Mouse (Mus musculus) midbrain, postnatal 0 days (tissue): ENCODE measurements around the gene Gm21985. TPM values are rescaled to one million over a fixed set of nuclear protein-coding genes. Genes with fewer than 3 reads are reported as not detected.
"Not testable (repeated sequence)": the region's sequence is repeated elsewhere in the genome, so short reads cannot be mapped to it uniquely, and the experiment has no call there.

Source experiments
- ATAC-seq: fragments of 200-750 bp; cut with Nextera tagmentation; 2 replicates; pipeline ENCODE4 v1.8.0; 2017; ENCODE audit warnings: moderate number of reproducible peaks, mild to moderate bottlenecking, moderate TSS enrichment, moderate library complexity; ENCODE audit not compliant: low FRiP score
- DNase-seq: peaks from one replicate; pipeline ENCODE4 v3.0.0-alpha.2; 2015; ENCODE audit warnings: low spot score
- H3K27ac ChIP-seq: fragments of 300-500 bp; sonication (generic); 2 replicates; pipeline ENCODE4 v1.5.1; 2014; ENCODE audit warnings: low read depth, mild to moderate bottlenecking, low read length, mixed read lengths
- H3K27me3 ChIP-seq: fragments of 300-500 bp; sonication (generic); 2 replicates; pipeline ENCODE4 v1.6.1; 2014; ENCODE audit warnings: low read length, control low read depth, mixed read lengths; ENCODE audit not compliant: insufficient read depth
- H3K36me3 ChIP-seq: fragments of 300-500 bp; sonication (generic); 2 replicates; pipeline ENCODE4 v1.6.1; 2014; ENCODE audit warnings: low read length, control low read depth, mixed read lengths; ENCODE audit not compliant: insufficient read depth
- H3K4me1 ChIP-seq: fragments of 300-500 bp; sonication (generic); 2 replicates; pipeline ENCODE4 v1.6.1; 2014; ENCODE audit warnings: mild to moderate bottlenecking, control low read depth, antibody characterized with exemption, low read length, mixed read lengths; ENCODE audit not compliant: insufficient read depth
- H3K4me2 ChIP-seq: fragments of 300-500 bp; sonication (generic); 2 replicates; pipeline ENCODE4 v1.6.1; 2014; ENCODE audit warnings: low read depth, mild to moderate bottlenecking, low read length, mixed read lengths; ENCODE audit not compliant: poor library complexity, severe bottlenecking
- H3K4me3 ChIP-seq: fragments of 300-500 bp; sonication (generic); 2 replicates; pipeline ENCODE4 v1.5.1; 2014; ENCODE audit warnings: low read depth, mild to moderate bottlenecking, low read length, moderate library complexity
- H3K9ac ChIP-seq: fragments of 300-500 bp; sonication (generic); replicated peaks from 2 replicates; pipeline ENCODE4 v1.6.1; 2014; ENCODE audit warnings: mild to moderate bottlenecking, low read length, moderate library complexity, mixed read lengths; ENCODE audit not compliant: poor library complexity, severe bottlenecking
- H3K9me3 ChIP-seq: fragments of 300-500 bp; sonication (generic); 2 replicates; pipeline ENCODE4 v1.6.1; 2016; ENCODE audit warnings: low read length, control low read depth
- CTCF ChIP-seq: IDR thresholded peaks from 2 replicates; pipeline ENCODE4 v1.5.1; 2016; ENCODE audit warnings: antibody characterized with exemption, mild to moderate bottlenecking
- WGBS: fragments of 180-500 bp; shearing (Covaris S2); extraction: QIAGEN DNeasy Blood & Tissue Kit; methylation state at CpG from one replicate; pipeline ENCODE4 v1.1.7; 2014; 5-methylcytosine and 5-hydroxymethylcytosine counted together
- polyA plus RNA-seq: library from polyadenylated mRNA; unstranded; fragments of >200 nt; fragmentation: Nextera tagmentation; extraction: Ambion mirVana; gene quantifications from 2 replicates; pipeline ENCODE4 v1.2.1, GENCODE M21; 2015
- total RNA-seq: library from RNA; depleted of rRNA; stranded (reverse); fragments of >200 nt; gene quantifications from 2 replicates; pipeline ENCODE4 v1.2.3, GENCODE M21; 2014; rRNA removed

Gene Gm21985
- total and polyA plus RNA-seq, 2 experiments from 2014 or later = 2.3 TPM; not detected in 1

DNA sequence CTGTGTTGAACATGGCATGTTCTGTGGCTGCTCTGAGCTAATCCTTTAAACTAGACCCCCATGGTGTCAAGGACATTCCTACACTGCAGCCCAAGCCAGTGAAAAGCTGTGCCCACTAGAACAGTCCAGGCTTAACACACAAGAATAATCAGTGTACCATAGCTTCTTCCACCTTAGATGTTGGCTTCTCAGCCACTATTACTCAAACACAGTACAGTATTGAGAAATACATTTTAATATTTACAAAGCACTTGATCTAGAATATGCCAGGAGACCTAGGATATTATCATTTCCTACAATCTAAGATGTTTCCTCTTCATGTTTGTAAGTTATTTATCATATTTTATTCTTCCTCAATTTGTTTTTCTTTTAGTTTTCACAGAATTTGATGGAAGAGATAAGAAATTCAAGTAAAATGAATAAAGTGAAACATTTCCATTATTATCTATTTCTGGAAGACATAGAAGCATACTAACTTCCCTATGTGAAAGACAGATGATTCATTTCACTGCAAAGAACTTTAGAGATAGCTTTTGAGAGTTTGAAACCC is 182.5 kb downstream of the Gm21985 start:
- Histone ChIP-seq H3K4me3 (no peak overlapping the region), H3K9ac (no peak overlapping the region)
- DNase-seq = no peak

DNA sequence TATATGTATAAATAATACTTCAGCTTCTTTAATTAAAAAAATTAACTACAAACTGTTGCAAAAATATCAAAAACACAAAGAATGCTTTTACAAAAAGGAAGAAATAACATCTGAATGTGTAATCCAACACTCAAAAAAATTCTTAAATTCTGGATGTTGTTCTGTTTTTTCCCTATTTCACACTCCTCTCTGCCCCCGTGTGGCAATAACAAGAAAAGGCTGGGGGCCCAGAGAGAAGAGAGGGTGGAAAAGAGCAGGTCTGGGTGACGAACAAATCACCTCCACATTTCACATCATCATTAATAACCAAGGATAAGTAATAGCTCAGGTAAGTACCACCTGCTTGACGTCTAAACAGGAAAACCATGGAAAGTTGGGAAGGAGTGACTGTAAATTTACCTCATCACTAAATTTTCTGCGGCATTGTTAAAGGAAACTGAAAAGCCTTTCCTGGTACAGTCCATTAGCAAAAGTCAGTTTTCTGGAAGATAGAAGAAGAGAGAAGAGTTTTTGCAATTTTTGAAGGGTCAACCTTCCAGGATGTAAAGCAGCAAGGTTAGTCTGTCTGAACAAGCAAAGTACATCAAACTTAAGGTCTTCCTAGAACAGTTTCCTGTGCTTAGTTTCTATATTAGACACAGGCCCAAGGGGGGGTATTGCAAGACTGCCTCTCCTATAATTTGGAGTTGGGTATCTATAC is 183.6 kb downstream of the Gm21985 start:
- H3K36me3 ChIP-seq = no peaks in the 10 kb centered on the region
- DNase-seq (no peak), ATAC-seq (no peak)
- no peak overlapping the region for H3K9ac ChIP-seq
- no peak overlapping the region for H3K4me3 ChIP-seq
- H3K4me1 ChIP-seq = no peaks in the 10 kb centered on the region
- no peak overlapping the region for H3K4me2 ChIP-seq
- H3K27me3 ChIP-seq = no peaks in the 10 kb centered on the region
- H3K9me3 ChIP-seq = no peaks in the 10 kb centered on the region
- 31% methylated on average over 4 of the region's 4 CpGs for WGBS
- H3K27ac ChIP-seq = no peak overlapping the region
- TF ChIP-seq CTCF = peak; percentile 70

More for the DNA sequence above, 182.5 kb downstream of the Gm21985 start:
- no peak overlapping the region for H3K4me2 ChIP-seq
- H3K9me3 ChIP-seq = no peaks in the 10 kb centered on the region
- TF ChIP-seq CTCF = no peak
- no peak for ATAC-seq
- no peaks in the 10 kb centered on the region for H3K27me3 ChIP-seq
- no peak overlapping the region for H3K27ac ChIP-seq
- H3K36me3 ChIP-seq = no peaks in the 10 kb centered on the region
- no peaks in the 10 kb centered on the region for H3K4me1 ChIP-seq

DNA sequence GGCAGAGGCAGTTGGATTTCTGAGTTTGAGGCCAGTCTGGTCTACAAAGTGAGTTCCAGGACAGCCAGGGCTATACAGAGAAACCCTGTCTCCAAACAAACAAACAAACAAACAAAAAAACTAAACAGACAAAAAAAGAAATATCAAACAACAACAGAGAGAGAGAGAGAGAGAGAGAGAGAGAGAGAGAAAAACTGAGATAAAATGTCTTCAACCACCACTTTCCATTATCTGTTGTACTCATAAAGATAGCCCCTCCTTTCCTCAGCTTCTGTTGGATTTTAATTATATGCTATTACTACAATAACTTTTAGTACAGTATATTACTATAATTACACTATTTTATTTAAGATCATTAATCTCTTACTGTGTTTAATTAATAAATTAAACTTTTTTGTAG is 186.4 kb downstream of the Gm21985 start:
- H3K27me3 ChIP-seq, H3K4me2 ChIP-seq, H3K9ac ChIP-seq, H3K4me1 ChIP-seq, DNase-seq, H3K9me3 ChIP-seq, H3K36me3 ChIP-seq, H3K27ac ChIP-seq, ATAC-seq, H3K4me3 ChIP-seq: not testable (repeated sequence)

DNA sequence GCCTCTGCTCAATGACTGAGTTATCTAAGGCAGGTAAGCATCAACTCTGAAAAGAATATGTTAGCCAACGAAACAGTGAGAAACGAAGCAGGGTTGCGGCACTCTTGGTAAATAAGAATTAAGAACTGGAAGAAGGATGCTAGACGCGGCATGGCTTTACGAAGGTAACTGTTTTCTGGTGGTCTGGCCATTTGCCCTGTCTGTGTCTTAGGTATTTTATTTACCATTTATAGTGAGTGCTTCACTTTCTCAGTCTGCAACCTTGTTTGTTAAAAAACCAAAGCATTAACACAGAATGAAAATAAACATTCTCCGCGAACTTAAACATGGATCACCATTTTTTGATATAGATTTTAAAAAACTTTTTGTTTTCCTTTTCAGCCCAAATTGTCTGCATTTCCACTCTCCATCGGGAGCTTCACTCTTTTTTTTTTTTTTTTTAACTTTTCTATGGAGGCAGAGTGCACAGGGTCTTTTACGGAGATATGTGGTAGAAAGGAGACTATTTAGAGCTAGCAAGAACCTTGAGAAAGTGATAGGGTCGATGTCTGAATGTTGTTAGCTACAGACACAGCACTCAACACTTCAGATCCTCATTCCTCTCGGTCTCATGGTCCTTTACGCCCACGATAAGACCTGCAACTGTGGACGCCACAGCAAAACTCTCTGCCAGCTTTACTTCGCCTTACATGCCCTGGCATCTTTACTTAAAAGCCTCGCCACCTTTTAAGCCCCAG is 188.2 kb downstream of the Gm21985 start:
- H3K27me3 ChIP-seq = no peaks in the 10 kb centered on the region
- no peak for DNase-seq
- H3K9me3 ChIP-seq = no peaks in the 10 kb centered on the region
- peak overlapping the region; percentile 97 for H3K9ac ChIP-seq
- peak overlapping the region; percentile 89 for H3K27ac ChIP-seq
- H3K4me2 ChIP-seq = peak overlapping the region; percentile 64
- H3K36me3 ChIP-seq = no peaks in the 10 kb centered on the region
- ATAC-seq = peak; percentile 71; the same call in 1 of the 2 replicates
- H3K4me3 ChIP-seq = peak overlapping the region; percentile 94
- WGBS = 34% methylated on average over 17 of the region's 17 CpGs
- H3K4me1 ChIP-seq = no peaks in the 10 kb centered on the region
- no peak for TF ChIP-seq CTCF

DNA sequence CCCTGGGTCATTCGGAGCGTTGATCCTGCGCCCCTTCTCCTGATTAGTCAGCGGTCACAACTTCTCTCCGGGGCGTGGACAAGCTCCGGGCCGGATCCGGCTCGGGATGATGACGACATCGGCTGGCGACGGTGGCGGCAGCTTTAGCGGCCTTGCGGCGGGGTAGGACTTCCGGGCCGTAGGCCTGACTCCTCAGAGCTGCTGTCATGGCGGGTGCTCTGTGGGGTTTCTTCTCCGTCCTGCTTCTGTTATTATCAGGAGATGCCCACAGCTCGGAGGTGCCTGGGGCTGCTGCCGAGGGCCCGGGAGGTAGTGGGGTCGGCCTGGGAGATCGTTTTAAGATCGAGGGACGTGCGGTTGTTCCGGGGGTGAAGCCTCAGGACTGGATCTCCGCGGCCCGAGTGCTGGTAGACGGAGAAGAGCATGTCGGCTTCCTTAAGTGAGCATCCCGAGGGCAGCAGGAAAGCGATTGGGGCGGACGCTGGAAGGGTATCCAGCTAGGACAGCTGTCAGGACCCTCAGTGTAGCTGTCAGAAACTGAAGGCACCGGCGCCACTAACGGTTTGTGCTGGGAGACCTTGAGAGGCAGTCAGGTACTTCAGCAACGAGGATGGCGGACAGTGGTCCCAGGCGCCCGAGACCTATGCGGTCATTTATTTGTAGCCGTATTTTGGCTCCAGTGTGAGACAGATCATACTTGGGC is 188.9 kb downstream of the Gm21985 start, which contains the start of gene Emc7:
Gene Emc7 (plus strand): TSS at position 136 of the 703 bp plus-strand sequence.
- Histone ChIP-seq H3K9me3 (no peaks in the 10 kb centered on the region), H3K4me2 (peak within 1 kb of the TSS; percentile 78), H3K9ac (peak within 1 kb of the TSS; percentile 97), H3K36me3 (no peaks in the 10 kb centered on the region), H3K4me3 (peak within 1 kb of the TSS; percentile 94), H3K27ac (peak within 1 kb of the TSS; percentile 89), H3K27me3 (no peaks in the 10 kb centered on the region), H3K4me1 (no peaks in the 10 kb centered on the region)
- TF ChIP-seq CTCF = no peak
- WGBS = 1% methylated on average over 49 of the region's 49 CpGs
- ATAC-seq = peak; percentile 97
- peak; percentile 98 for DNase-seq

Other genes starting within 250 kb of the Gm21985 start
- not detected in 2 replicates for gene Olfr1311, start 241.9 kb upstream of the Gm21985 start, total RNA-seq
- gene Olfr1311, start 241.9 kb upstream of the Gm21985 start, polyA plus RNA-seq = not detected in 2 replicates
- gene Olfr1312, start 216.1 kb upstream of the Gm21985 start, total RNA-seq = not detected in 2 replicates
- gene Olfr1312, start 216.1 kb upstream of the Gm21985 start, polyA plus RNA-seq = not detected in 2 replicates
- not detected in 2 replicates for gene Olfr1313, start 188.5 kb upstream of the Gm21985 start, total RNA-seq
- gene Olfr1313, start 188.5 kb upstream of the Gm21985 start, polyA plus RNA-seq = not detected in 2 replicates
- not detected in 2 replicates for gene Olfr1314, start 169.5 kb upstream of the Gm21985 start, total RNA-seq
- gene Olfr1314, start 169.5 kb upstream of the Gm21985 start, polyA plus RNA-seq = not detected in 2 replicates
- gene Olfr1315-ps1, start 150.9 kb upstream of the Gm21985 start, total RNA-seq = not detected in 2 replicates
- not detected in 2 replicates for gene Olfr1315-ps1, start 150.9 kb upstream of the Gm21985 start, polyA plus RNA-seq
- gene Olfr1316, start 131.3 kb upstream of the Gm21985 start, total RNA-seq = 0.16 TPM in 1 of 2 replicates, not detected in the other
- not detected in 2 replicates for gene Olfr1316, start 131.3 kb upstream of the Gm21985 start, polyA plus RNA-seq
- gene Olfr1317, start 126.0 kb upstream of the Gm21985 start, total RNA-seq = not detected in 2 replicates
- gene Olfr1317, start 126.0 kb upstream of the Gm21985 start, polyA plus RNA-seq = not detected in 2 replicates
- gene Olfr1318, start 112.1 kb upstream of the Gm21985 start, total RNA-seq = not detected in 2 replicates
- 0.05 TPM in 1 of 2 replicates, not detected in the other for gene Olfr1318, start 112.1 kb upstream of the Gm21985 start, polyA plus RNA-seq
- gene Lpcat4, start 26.8 kb upstream of the Gm21985 start, total RNA-seq = 23.3 and 37.2 TPM in 2 replicates
- 20.2 and 21.6 TPM in 2 replicates for gene Lpcat4, start 26.8 kb upstream of the Gm21985 start, polyA plus RNA-seq
- gene Nutm1, start 7.0 kb upstream of the Gm21985 start, total RNA-seq = not detected in 2 replicates
- gene Nutm1, start 7.0 kb upstream of the Gm21985 start, polyA plus RNA-seq = 0.06 and 0.09 TPM in 2 replicates
- gene Nop10, start 4.4 kb upstream of the Gm21985 start, total RNA-seq = 75.7 and 111 TPM in 2 replicates
- 151 and 158 TPM in 2 replicates for gene Nop10, start 4.4 kb upstream of the Gm21985 start, polyA plus RNA-seq
- gene Slc12a6, start 489 bp upstream of the Gm21985 start, total RNA-seq = 69.7 and 81.6 TPM in 2 replicates
- gene Slc12a6, start 489 bp upstream of the Gm21985 start, polyA plus RNA-seq = 13.3 and 14.1 TPM in 2 replicates
- gene Emc4, start 101.7 kb downstream of the Gm21985 start, total RNA-seq = 113 and 129 TPM in 2 replicates
- 219 and 242 TPM in 2 replicates for gene Emc4, start 101.7 kb downstream of the Gm21985 start, polyA plus RNA-seq
- gene Katnbl1, start 112.9 kb downstream of the Gm21985 start, total RNA-seq = 15.1 and 18.7 TPM in 2 replicates
- gene Katnbl1, start 112.9 kb downstream of the Gm21985 start, polyA plus RNA-seq = 19.8 and 20.1 TPM in 2 replicates
- gene Emc7, start 188.7 kb downstream of the Gm21985 start, total RNA-seq = 16.8 and 19.5 TPM in 2 replicates
- 33.1 and 33.5 TPM in 2 replicates for gene Emc7, start 188.7 kb downstream of the Gm21985 start, polyA plus RNA-seq
- 7.6 and 7.7 TPM in 2 replicates for gene Chrm5, start 214.5 kb downstream of the Gm21985 start, total RNA-seq
- gene Chrm5, start 214.5 kb downstream of the Gm21985 start, polyA plus RNA-seq = 2.7 and 3.1 TPM in 2 replicates
- gene Aven, start 226.7 kb downstream of the Gm21985 start, total RNA-seq = 6.7 and 8.9 TPM in 2 replicates
- gene Aven, start 226.7 kb downstream of the Gm21985 start, polyA plus RNA-seq = 2.8 and 3.5 TPM in 2 replicates